Mouse (Mus musculus): ENCODE results near the gene Cpb2. TPM values are rescaled to one million over a fixed set of nuclear protein-coding genes. Genes with fewer than 3 reads are reported as not detected.

Cpb2 gene
- polyA plus RNA-seq, 1 experiment from 2014 or later = 44.2 TPM

DNA sequence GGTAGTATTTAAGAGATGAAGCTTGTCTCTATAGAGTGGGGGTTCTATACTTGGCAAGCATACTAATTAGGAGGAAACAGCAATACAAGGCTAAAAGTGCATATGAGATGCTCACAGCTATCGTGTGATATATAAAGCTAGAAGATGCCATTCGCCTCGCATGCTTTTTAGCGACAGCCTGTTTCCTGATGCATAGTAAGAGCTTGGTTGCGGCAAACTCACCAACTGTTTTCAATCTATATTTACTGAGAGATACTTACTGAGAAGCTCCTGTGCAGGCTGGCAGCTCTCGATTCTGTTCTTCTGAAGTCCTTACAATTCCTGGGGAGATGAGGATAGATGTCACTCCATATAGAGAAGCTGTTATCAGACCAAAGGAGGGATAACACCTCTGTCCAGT, 37.6 kb downstream of the Cpb2 start:
- H3K36me3 ChIP-seq (ENCODE audit: control insufficient read depth, insufficient read depth, low read length) = no peaks in the 10 kb centered on the region
- H3K4me1 ChIP-seq (replicated peaks; ENCODE audit: control insufficient read depth, insufficient read depth, low read length) = peaks cover 3% of the 10 kb centered on the region; the same call in 1 of the 2 replicates
- ATAC-seq (replicated peaks; ENCODE audit: low FRiP score) (no peak), DNase-seq (ENCODE audit: low spot score) (no peak)
- H3K9ac ChIP-seq (ENCODE audit: low read depth, low read length) = no peak overlapping the region
- no peak overlapping the region for H3K4me2 ChIP-seq
- no peak overlapping the region for H3K27ac ChIP-seq (ENCODE audit: low read depth, low read length)
- 0 out of 2 replicates have a peak, but pooled peaks cover 2% of the 10 kb centered on the region for H3K27me3 ChIP-seq (replicated peaks; ENCODE audit: control insufficient read depth, insufficient read depth, low read length)
- no peaks in the 10 kb centered on the region for H3K9me3 ChIP-seq (ENCODE audit: control insufficient read depth, low read length)
- H3K4me3 ChIP-seq (ENCODE audit: low read depth, low read length) = no peak overlapping the region
- WGBS = 84% methylated on average over 6 of the region's 6 CpGs

- Histone ChIP-seq H3K4me3 (ENCODE audit: low read depth, low read length) (no peak overlapping the region), H3K9me3 (ENCODE audit: control insufficient read depth, low read length) (no peaks in the 10 kb centered on the region), H3K36me3 (ENCODE audit: control insufficient read depth, insufficient read depth, low read length) (no peaks in the 10 kb centered on the region), H3K9ac (ENCODE audit: low read depth, low read length) (no peak overlapping the region), H3K27ac (ENCODE audit: low read depth, low read length) (no peak overlapping the region), H3K27me3 (replicated peaks; ENCODE audit: control insufficient read depth, insufficient read depth, low read length) (0 out of 2 replicates have a peak, but pooled peaks cover 2% of the 10 kb centered on the region), H3K4me2 (no peak overlapping the region), H3K4me1 (replicated peaks; ENCODE audit: control insufficient read depth, insufficient read depth, low read length) (peaks cover 4% of the 10 kb centered on the region)
- ATAC-seq (replicated peaks; ENCODE audit: low FRiP score) (no peak), DNase-seq (ENCODE audit: low spot score) (no peak)
- 66% methylated on average over 5 of the region's 5 CpGs for WGBS
These were observed 38.3 kb downstream of the Cpb2 start for GRCm38 (mm10) chr14:75280406-75280805.

DNA sequence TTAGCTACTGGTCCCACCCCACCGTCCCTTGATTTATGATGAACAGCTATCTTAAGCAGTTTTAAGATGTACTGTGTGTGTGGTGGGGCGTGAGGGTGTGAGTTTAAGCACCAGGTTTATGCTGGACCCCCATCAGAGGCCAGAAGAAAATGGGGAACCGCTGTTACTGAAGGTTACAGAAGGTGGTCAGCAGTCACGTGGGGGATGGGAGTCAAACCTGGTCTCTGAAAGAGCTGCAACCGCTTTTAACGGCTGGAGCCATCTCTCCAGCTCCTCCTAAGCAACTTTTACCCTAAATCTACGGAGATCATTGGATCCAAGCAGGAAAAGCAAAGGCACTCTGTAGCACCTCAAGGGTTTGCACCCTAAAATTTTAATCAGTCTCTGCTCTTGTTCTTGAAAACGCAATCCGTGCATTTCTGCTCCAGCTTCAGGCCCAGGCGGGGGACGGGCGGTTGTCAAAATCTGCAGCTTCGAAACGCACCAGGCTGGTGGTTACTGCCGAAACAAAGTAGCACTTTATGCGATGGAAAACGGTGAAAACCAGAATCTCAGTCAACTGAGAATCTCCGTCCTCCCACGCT, 41.6 kb downstream of the Cpb2 start:
- Histone ChIP-seq H3K9ac (ENCODE audit: low read depth, low read length) (peak overlapping the region; percentile 75), H3K36me3 (ENCODE audit: control insufficient read depth, insufficient read depth, low read length) (no peaks in the 10 kb centered on the region), H3K9me3 (ENCODE audit: control insufficient read depth, low read length) (no peaks in the 10 kb centered on the region), H3K4me2 (peak overlapping the region; percentile 70), H3K27me3 (replicated peaks; ENCODE audit: control insufficient read depth, insufficient read depth, low read length) (no peaks in the 10 kb centered on the region), H3K4me3 (ENCODE audit: low read depth, low read length) (peak overlapping the region; percentile 92), H3K4me1 (replicated peaks; ENCODE audit: control insufficient read depth, insufficient read depth, low read length) (peaks cover 8% of the 10 kb centered on the region), H3K27ac (ENCODE audit: low read depth, low read length) (no peak overlapping the region)
- ATAC-seq (replicated peaks; ENCODE audit: low FRiP score) (no peak; the same call in 1 of the 2 replicates), DNase-seq (ENCODE audit: low spot score) (no peak)
- 4% methylated on average over 19 of the region's 19 CpGs for WGBS

DNA sequence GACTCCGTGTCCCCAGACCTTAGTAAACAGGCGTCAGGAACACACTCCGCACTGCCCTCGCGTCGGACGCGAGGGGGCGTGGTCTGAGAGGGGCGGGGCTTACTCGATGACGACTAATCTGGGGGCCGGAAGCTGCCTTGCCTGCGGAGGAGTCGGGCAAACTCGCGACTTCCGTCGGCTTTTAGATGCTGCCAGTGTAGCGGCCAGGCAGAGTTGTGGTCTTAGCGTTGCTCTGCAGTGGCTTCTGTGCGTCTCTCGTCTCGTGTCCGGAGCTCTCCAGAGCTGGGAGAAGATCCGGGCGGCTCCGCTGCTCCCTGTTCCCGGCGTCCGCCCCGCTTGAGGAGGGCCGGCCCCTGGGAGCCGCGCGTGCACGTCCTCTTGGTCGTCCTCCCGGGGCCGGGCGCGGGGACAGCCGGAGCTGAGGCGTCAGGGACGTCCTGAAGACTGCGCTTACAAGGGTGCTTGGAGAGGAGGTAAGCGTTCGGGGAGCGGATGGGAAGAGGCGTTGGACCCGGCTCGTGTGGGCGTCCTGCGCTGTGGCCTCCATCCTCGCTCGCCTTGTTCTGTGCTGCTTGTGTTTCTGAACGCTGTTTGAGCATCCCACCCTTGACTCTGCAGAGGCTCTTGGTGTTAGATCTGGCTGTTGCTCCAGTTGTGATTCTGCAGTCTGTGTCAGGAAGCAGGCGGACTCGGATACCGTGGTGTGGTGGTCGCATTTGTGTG, 42.3 kb downstream of the Cpb2 start, which contains the start of gene Zc3h13:
Gene Zc3h13, plus strand, starts transcription at position 181 of the 723 bp plus-strand sequence.
- Histone ChIP-seq H3K4me3 (ENCODE audit: low read depth, low read length) (peak within 1 kb of the TSS; percentile 92), H3K9ac (ENCODE audit: low read depth, low read length) (peak within 1 kb of the TSS; percentile 75), H3K9me3 (ENCODE audit: control insufficient read depth, low read length) (no peaks in the 10 kb centered on the region), H3K4me1 (replicated peaks; ENCODE audit: control insufficient read depth, insufficient read depth, low read length) (peaks cover 8% of the 10 kb centered on the region), H3K4me2 (peak within 1 kb of the TSS; percentile 70), H3K36me3 (ENCODE audit: control insufficient read depth, insufficient read depth, low read length) (no peaks in the 10 kb centered on the region), H3K27me3 (replicated peaks; ENCODE audit: control insufficient read depth, insufficient read depth, low read length) (no peaks in the 10 kb centered on the region), H3K27ac (ENCODE audit: low read depth, low read length) (peak within 1 kb of the TSS; percentile 76)
- peak; percentile 99 for ATAC-seq (replicated peaks; ENCODE audit: low FRiP score)
- peak; percentile 97 for DNase-seq (ENCODE audit: low spot score)
- under 1% methylated on average over 61 of the region's 61 CpGs for WGBS

GRCm38 (mm10) chr14:75301081-75301480, 59.0 kb downstream of the Cpb2 start:
- no peaks in the 10 kb centered on the region for H3K9me3 ChIP-seq (ENCODE audit: control insufficient read depth, low read length)
- H3K9ac ChIP-seq (ENCODE audit: low read depth, low read length) = no peak overlapping the region
- H3K27me3 ChIP-seq (replicated peaks; ENCODE audit: control insufficient read depth, insufficient read depth, low read length) = no peaks in the 10 kb centered on the region
- no peak for ATAC-seq (replicated peaks; ENCODE audit: low FRiP score)
- WGBS = 88% methylated on average over 1 of the region's 1 CpGs
- no peak overlapping the region for H3K4me3 ChIP-seq (ENCODE audit: low read depth, low read length)
- DNase-seq (ENCODE audit: low spot score) = no peak
- no peaks in the 10 kb centered on the region for H3K4me1 ChIP-seq (replicated peaks; ENCODE audit: control insufficient read depth, insufficient read depth, low read length)
- H3K36me3 ChIP-seq (ENCODE audit: control insufficient read depth, insufficient read depth, low read length) = no peaks in the 10 kb centered on the region
- no peak overlapping the region for H3K27ac ChIP-seq (ENCODE audit: low read depth, low read length)
- H3K4me2 ChIP-seq = no peak overlapping the region

DNA sequence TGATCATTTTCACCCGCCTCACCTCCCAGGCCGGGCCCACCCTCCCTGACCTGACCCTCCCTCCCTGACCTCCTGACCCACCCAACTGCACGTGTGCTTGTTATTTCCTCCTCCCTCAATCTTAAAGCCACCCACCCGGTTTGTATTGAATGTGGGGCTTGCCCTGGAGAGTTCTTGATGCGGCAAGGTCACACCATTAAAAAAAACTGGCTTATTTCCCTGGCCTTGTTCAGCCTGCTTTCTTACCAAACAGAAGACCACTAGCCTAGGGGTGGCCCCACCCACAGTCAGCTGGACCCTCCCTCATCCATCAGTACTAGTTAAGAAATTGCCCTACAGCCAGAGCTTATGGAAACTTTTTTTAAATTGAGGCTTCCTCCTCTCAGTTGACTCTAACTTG, 61.7 kb downstream of the Cpb2 start:
- H3K4me3 ChIP-seq (ENCODE audit: low read depth, low read length) = no peak overlapping the region
- no peaks in the 10 kb centered on the region for H3K36me3 ChIP-seq (ENCODE audit: control insufficient read depth, insufficient read depth, low read length)
- WGBS = 62% methylated on average over 5 of the region's 5 CpGs
- no peaks in the 10 kb centered on the region for H3K27me3 ChIP-seq (replicated peaks; ENCODE audit: control insufficient read depth, insufficient read depth, low read length)
- H3K4me2 ChIP-seq = no peak overlapping the region
- H3K9me3 ChIP-seq (ENCODE audit: control insufficient read depth, low read length) = no peaks in the 10 kb centered on the region
- ATAC-seq (replicated peaks; ENCODE audit: low FRiP score) (no peak), DNase-seq (ENCODE audit: low spot score) (no peak)
- H3K9ac ChIP-seq (ENCODE audit: low read depth, low read length) = no peak overlapping the region
- H3K27ac ChIP-seq (ENCODE audit: low read depth, low read length) = no peak overlapping the region
- no peaks in the 10 kb centered on the region for H3K4me1 ChIP-seq (replicated peaks; ENCODE audit: control insufficient read depth, insufficient read depth, low read length)

GRCm38 (mm10) chr14:75307855-75308254, 65.8 kb downstream of the Cpb2 start:
- Histone ChIP-seq H3K4me1 (replicated peaks; ENCODE audit: control insufficient read depth, insufficient read depth, low read length) (no peaks in the 10 kb centered on the region), H3K9me3 (ENCODE audit: control insufficient read depth, low read length) (no peaks in the 10 kb centered on the region), H3K27me3 (replicated peaks; ENCODE audit: control insufficient read depth, insufficient read depth, low read length) (no peaks in the 10 kb centered on the region), H3K36me3 (ENCODE audit: control insufficient read depth, insufficient read depth, low read length) (no peaks in the 10 kb centered on the region), H3K27ac (ENCODE audit: low read depth, low read length) (no peak overlapping the region), H3K4me3 (ENCODE audit: low read depth, low read length) (no peak overlapping the region), H3K9ac (ENCODE audit: low read depth, low read length) (no peak overlapping the region), H3K4me2 (no peak overlapping the region)
- DNase-seq (ENCODE audit: low spot score) = no peak
- no peak for ATAC-seq (replicated peaks; ENCODE audit: low FRiP score)

- Histone ChIP-seq H3K9me3 (ENCODE audit: control insufficient read depth, low read length) (no peaks in the 10 kb centered on the region), H3K4me3 (ENCODE audit: low read depth, low read length) (no peak overlapping the region), H3K27ac (ENCODE audit: low read depth, low read length) (no peak overlapping the region), H3K4me2 (no peak overlapping the region), H3K36me3 (ENCODE audit: control insufficient read depth, insufficient read depth, low read length) (no peaks in the 10 kb centered on the region), H3K9ac (ENCODE audit: low read depth, low read length) (no peak overlapping the region), H3K27me3 (replicated peaks; ENCODE audit: control insufficient read depth, insufficient read depth, low read length) (no peaks in the 10 kb centered on the region), H3K4me1 (replicated peaks; ENCODE audit: control insufficient read depth, insufficient read depth, low read length) (no peaks in the 10 kb centered on the region)
- ATAC-seq (replicated peaks; ENCODE audit: low FRiP score) (no peak), DNase-seq (ENCODE audit: low spot score) (no peak)
- 75% methylated on average over 5 of the region's 5 CpGs for WGBS
These were observed 67.4 kb downstream of the Cpb2 start for GRCm38 (mm10) chr14:75309336-75309992.
